Mouse (Mus musculus) heart, postnatal 10 days (tissue): ENCODE data around the gene Bcl7c. TPM values are rescaled to one million over a fixed set of nuclear protein-coding genes. Genes with fewer than 3 reads are reported as not detected.

ENCODE experiments used
- DNase-seq, 2 experiments: peaks; one replicate each; pipeline ENCODE4 v3.0.0; 2021
- intact Hi-C: fragments of 180-260 bp; cut with DNase I; formaldehyde crosslinking; loops from one replicate; pipeline ENCODE4 v1.15.1; 2025
- microRNA-seq, 2 experiments: library from miRNA; unstranded; fragments of <30 nt; microRNA quantifications; one replicate each; pipeline ENCODE4 v1.2.0; 2022
- total RNA-seq, 2 experiments: library from RNA; stranded (reverse); gene quantifications; 2 replicates each; pipeline ENCODE4 v1.2.3; 2021

Gene Bcl7c
- total RNA-seq, 2 experiments from 2014 or later, result 60.5 to 62.9 TPM

DNA sequence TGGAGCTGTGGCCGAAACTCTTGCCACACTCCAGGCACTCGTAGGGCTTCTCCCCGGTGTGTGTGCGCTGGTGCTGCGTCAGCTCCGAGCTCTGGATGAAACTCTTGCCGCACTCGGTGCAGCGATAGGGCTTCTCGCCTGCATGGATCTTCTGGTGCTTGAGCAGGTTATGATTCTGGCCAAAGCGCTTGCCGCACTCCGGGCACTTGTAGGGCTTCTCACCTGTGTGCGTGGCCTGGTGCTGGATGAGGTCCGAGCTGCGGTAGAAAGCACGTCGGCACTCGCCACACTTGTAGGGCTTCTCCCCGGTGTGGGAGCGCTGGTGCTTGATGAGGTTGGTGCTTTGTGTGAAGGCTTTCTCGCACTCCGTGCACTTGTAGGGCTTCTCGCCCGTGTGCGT lies 97.2 kb downstream of the Bcl7c start:
- intact Hi-C loops, result loop anchor here (5.0 kb wide), 1 partner anchor 136 kb away; no protein-coding TSS in a partner anchor
- DNase-seq, result no peak

Small RNAs within 50 kb of the gene (microRNA-seq; reads per million reads assigned to microRNA genes)
- 0 reads per million in 2 experiments for gene Mir762

Other genes starting within 250 kb of the Bcl7c start
- gene Prr14, start 249.3 kb downstream of the Bcl7c start, total RNA-seq, result 10 to 100 TPM; 27.1 to 27.4 TPM
- gene Fbrs, start 229.7 kb downstream of the Bcl7c start, total RNA-seq, result 10 to 100 TPM; 41.6 to 42.1 TPM
- gene Srcap, start 196.9 kb downstream of the Bcl7c start, total RNA-seq, result 10 to 100 TPM; 67.8 to 74.8 TPM
- gene Gm42715, start 189.3 kb downstream of the Bcl7c start, total RNA-seq, result 10 to 100 TPM; 14.1 to 14.3 TPM
- not detected for gene Tmem265, start 147.5 kb downstream of the Bcl7c start, total RNA-seq
- 10 to 100 TPM; 21.0 to 21.1 TPM for gene Phkg2, start 135.6 kb downstream of the Bcl7c start, total RNA-seq
- 1 to 10 TPM; 7.3 to 8.7 TPM for gene Ccdc189, start 120.3 kb downstream of the Bcl7c start, total RNA-seq
- 10 to 100 TPM; 54.3 to 57.0 TPM for gene Rnf40, start 120.2 kb downstream of the Bcl7c start, total RNA-seq
- gene Zfp629, start 93.1 kb downstream of the Bcl7c start, total RNA-seq, result 10 to 100 TPM; 32.4 to 35.1 TPM
- gene Ctf1, start 3.8 kb upstream of the Bcl7c start, total RNA-seq, result 1 to 10 TPM; 4.6 to 7.5 TPM
- gene Ctf2, start 23.2 kb upstream of the Bcl7c start, total RNA-seq, result not detected
- 1 to 10 TPM; 5.6 to 6.2 TPM for gene Fbxl19, start 35.6 kb upstream of the Bcl7c start, total RNA-seq
- 10 to 100 TPM; 18.0 to 20.9 TPM for gene Orai3, start 60.9 kb upstream of the Bcl7c start, total RNA-seq
- 10 to 100 TPM; 26.1 to 29.9 TPM for gene Setd1a, start 67.7 kb upstream of the Bcl7c start, total RNA-seq
- gene Gm49388, start 76.7 kb upstream of the Bcl7c start, total RNA-seq, result 1 to 10 TPM; 2.7 to 3.1 TPM
- 10 to 100 TPM; 15.9 to 16.1 TPM for gene Hsd3b7, start 91.7 kb upstream of the Bcl7c start, total RNA-seq
- 10 to 100 TPM; 69.2 to 72.5 TPM for gene Stx4a, start 115.4 kb upstream of the Bcl7c start, total RNA-seq
- gene Stx1b, start 115.6 kb upstream of the Bcl7c start, total RNA-seq, result 1 to 10 TPM in 1 of 2 experiments, under 1 TPM in 1; 0.89 to 1.7 TPM
- 10 to 100 TPM; 23.3 to 23.9 TPM for gene Zfp646, start 167.3 kb upstream of the Bcl7c start, total RNA-seq
- gene Zfp668, start 167.9 kb upstream of the Bcl7c start, total RNA-seq, result 1 to 10 TPM; 5.8 to 8.0 TPM
- gene Prss53, start 182.0 kb upstream of the Bcl7c start, total RNA-seq, result 1 to 10 TPM in 1 of 2 experiments, under 1 TPM in 1; 0.60 to 1.1 TPM
- not detected for gene Gm21974, start 186.5 kb upstream of the Bcl7c start, total RNA-seq
- 10 to 100 TPM; 33.8 to 34.3 TPM for gene Vkorc1, start 186.7 kb upstream of the Bcl7c start, total RNA-seq
- gene Bckdk, start 195.1 kb upstream of the Bcl7c start, total RNA-seq, result 10 to 100 TPM; 96.6 to 98.5 TPM
- gene Kat8, start 203.6 kb upstream of the Bcl7c start, total RNA-seq, result 10 to 100 TPM; 12.7 to 14.6 TPM
- gene Prss8, start 221.2 kb upstream of the Bcl7c start, total RNA-seq, result not detected
- gene Prss36, start 237.8 kb upstream of the Bcl7c start, total RNA-seq, result 1 to 10 TPM; 5.0 to 6.6 TPM